Mouse (Mus musculus) testis, adult 2 months (tissue): ENCODE measurements at regions not wholly inside any gene's neighbourhood (a gene's known extent, or its start where the extent isn't known, plus 50 kb on each side); places are given as distances from the start of the nearest gene placed in this dataset.

ENCODE experiments used
- H3K27ac ChIP-seq: fragments of 200-500 bp; 2 replicates; pipeline ENCODE4 v1.5.1; 2012; ENCODE audit warnings: low read depth, low read length; ENCODE audit not compliant: control insufficient read depth, insufficient read depth
- H3K27me3 ChIP-seq: fragments of 200-500 bp; 2 replicates; pipeline ENCODE4 v1.6.1; 2012; ENCODE audit warnings: mild to moderate bottlenecking, low read length, moderate library complexity; ENCODE audit not compliant: control insufficient read depth, insufficient read depth
- H3K36me3 ChIP-seq: fragments of 200-500 bp; 2 replicates; pipeline ENCODE4 v1.6.1; 2012; ENCODE audit warnings: mild to moderate bottlenecking, low read length; ENCODE audit not compliant: control insufficient read depth, insufficient read depth
- H3K4me1 ChIP-seq: fragments of 200-500 bp; 2 replicates; pipeline ENCODE4 v1.6.1; 2012; ENCODE audit warnings: low read length; ENCODE audit not compliant: control insufficient read depth, insufficient read depth
- H3K4me3 ChIP-seq: fragments of 200-500 bp; 2 replicates; pipeline ENCODE4 v1.5.1; 2012; ENCODE audit warnings: low read depth, mild to moderate bottlenecking, low read length, moderate library complexity, mixed read lengths; ENCODE audit not compliant: control insufficient read depth
- CTCF ChIP-seq: fragments of 200-500 bp; IDR thresholded peaks from 2 replicates; pipeline ENCODE4 v1.5.1; 2012; ENCODE audit warnings: low read depth, mild to moderate bottlenecking, inconsistent platforms, low read length, moderate library complexity; ENCODE audit not compliant: control insufficient read depth, insufficient read depth, insufficient replicate concordance
- POLR2A ChIP-seq: fragments of 200-500 bp; IDR thresholded peaks from 2 replicates; pipeline ENCODE4 v1.6.1; 2012; ENCODE audit warnings: low read depth, mild to moderate bottlenecking, inconsistent platforms, low read length, moderate library complexity; ENCODE audit not compliant: control insufficient read depth

- Histone ChIP-seq H3K4me1 (peaks cover 3% of the 10 kb centered on the region), H3K4me3 (no peak overlapping the region), H3K36me3 (no peaks in the 10 kb centered on the region), H3K27ac (no peak overlapping the region), H3K27me3 (no peaks in the 10 kb centered on the region)
- TF ChIP-seq CTCF (no peak), POLR2A (no peak)
These were observed 170.8 kb downstream of the Cyp26b1 start for GRCm38 (mm10) chr6:84422946-84423345.

GRCm38 (mm10) chr6:84419691-84420090 is 174.0 kb downstream of the Cyp26b1 start:
- no peak overlapping the region for H3K27ac ChIP-seq

DNA sequence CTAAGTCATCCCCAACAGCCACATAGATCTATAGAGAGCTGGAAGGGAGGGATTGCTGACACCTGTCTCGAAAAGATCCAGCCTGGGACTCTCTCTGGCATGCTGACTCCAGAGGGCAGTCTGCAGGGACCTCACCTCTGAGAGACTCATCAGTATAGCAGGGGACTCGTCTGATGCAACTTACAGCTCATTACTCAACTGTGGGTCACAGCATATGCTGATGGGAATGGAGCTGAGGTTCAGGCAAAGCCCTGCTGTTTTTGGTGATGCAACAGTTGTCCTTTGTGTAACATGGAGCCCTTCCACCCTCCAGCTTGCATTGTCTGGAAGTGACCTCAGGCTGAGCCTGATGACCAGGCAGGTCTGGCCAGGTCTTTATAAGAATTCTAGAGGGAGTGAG is 174.4 kb downstream of the Cyp26b1 start:
- H3K27ac ChIP-seq: no peak overlapping the region
- no peaks in the 10 kb centered on the region for H3K36me3 ChIP-seq
- TF ChIP-seq CTCF: no peak
- no peak overlapping the region for H3K4me3 ChIP-seq
- H3K4me1 ChIP-seq: no peaks in the 10 kb centered on the region
- H3K27me3 ChIP-seq: no peaks in the 10 kb centered on the region

More at GRCm38 (mm10) chr6:84419691-84420090, 174.0 kb downstream of the Cyp26b1 start:
- TF ChIP-seq POLR2A (no peak), CTCF (no peak)
- no peak overlapping the region for H3K4me3 ChIP-seq
- H3K27me3 ChIP-seq: no peaks in the 10 kb centered on the region
- no peaks in the 10 kb centered on the region for H3K4me1 ChIP-seq
- H3K36me3 ChIP-seq: no peaks in the 10 kb centered on the region

- Histone ChIP-seq H3K4me1 (no peaks in the 10 kb centered on the region), H3K36me3 (no peaks in the 10 kb centered on the region), H3K27ac (no peak overlapping the region), H3K4me3 (no peak overlapping the region), H3K27me3 (no peaks in the 10 kb centered on the region)
- TF ChIP-seq CTCF (no peak), POLR2A (no peak)
These were observed 176.6 kb downstream of the Cyp26b1 start for GRCm38 (mm10) chr6:84416992-84417636.

GRCm38 (mm10) chr6:84414400-84414799 is 179.3 kb downstream of the Cyp26b1 start:
- H3K4me3 ChIP-seq: no peak overlapping the region
- TF ChIP-seq CTCF (no peak), POLR2A (no peak)
- H3K27me3 ChIP-seq: no peaks in the 10 kb centered on the region
- H3K36me3 ChIP-seq: no peaks in the 10 kb centered on the region
- no peaks in the 10 kb centered on the region for H3K4me1 ChIP-seq
- no peak overlapping the region for H3K27ac ChIP-seq

DNA sequence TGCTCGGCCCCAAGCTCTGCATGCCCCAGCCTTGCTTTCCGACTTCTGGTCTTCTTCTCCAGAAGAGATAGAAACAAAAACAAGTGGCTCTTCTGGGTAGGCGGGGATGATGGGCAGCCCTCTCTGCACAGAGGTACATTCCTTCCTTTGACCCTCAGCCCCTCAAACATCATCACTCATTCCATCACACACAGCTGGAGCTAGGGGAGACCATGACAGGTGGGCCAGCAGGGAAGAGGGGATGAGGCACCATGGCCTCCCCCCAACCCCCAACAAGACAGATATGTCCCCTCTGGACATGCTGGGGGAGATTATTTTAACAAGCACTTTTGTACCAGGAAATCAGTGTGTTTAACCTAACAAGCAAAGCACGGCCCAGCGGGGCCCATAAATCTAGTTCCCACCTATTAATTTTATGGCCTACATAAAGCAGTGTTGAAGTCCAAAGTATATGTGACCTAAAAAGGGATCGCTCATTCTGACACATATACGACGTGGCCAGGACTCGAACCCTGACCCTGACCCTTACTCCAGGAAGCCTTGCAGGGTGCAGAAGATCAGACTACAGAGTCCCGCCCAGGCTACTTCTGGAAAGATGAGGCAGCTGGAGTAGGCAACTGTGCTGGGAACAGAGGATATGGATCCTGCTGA is 183.7 kb downstream of the Cyp26b1 start:
- Histone ChIP-seq H3K27ac (no peak overlapping the region), H3K36me3 (no peaks in the 10 kb centered on the region), H3K27me3 (no peaks in the 10 kb centered on the region)

DNA sequence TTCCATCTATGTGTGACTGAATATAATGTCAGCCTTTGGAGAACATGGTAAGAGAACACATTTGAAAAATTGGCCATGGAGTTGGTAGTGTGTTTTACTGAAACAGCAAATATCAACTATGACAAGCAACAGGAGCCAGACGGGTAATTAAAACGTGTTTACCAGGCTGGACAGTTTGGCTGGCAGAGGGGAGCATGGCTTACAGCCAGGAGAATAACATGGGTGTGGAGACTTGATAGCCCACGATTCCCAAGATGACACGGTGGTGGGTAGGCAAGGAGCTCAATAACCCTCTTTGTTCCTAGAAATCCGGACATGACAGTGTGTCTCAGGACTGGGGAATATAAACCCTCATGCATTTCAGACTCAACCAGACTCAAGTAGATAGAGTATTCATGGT is 185.2 kb downstream of the Cyp26b1 start:
- H3K4me1 ChIP-seq: no peaks in the 10 kb centered on the region
- H3K27me3 ChIP-seq: no peaks in the 10 kb centered on the region
- H3K4me3 ChIP-seq: no peak overlapping the region
- TF ChIP-seq CTCF (no peak), POLR2A (no peak)
- H3K36me3 ChIP-seq: no peaks in the 10 kb centered on the region
- H3K27ac ChIP-seq: no peak overlapping the region

More for the DNA sequence above, 183.7 kb downstream of the Cyp26b1 start:
- no peak for TF ChIP-seq CTCF
- TF ChIP-seq POLR2A: no peak
- no peaks in the 10 kb centered on the region for H3K4me1 ChIP-seq
- no peak overlapping the region for H3K4me3 ChIP-seq
